Mouse (Mus musculus): ENCODE results near the gene Zbtb42. TPM values are rescaled to one million over a fixed set of nuclear protein-coding genes. Genes with fewer than 3 reads are reported as not detected.

The Zbtb42 gene
- total and polyA plus RNA-seq, 2 experiments from 2014 or later: 3.3 to 3.7 TPM

DNA sequence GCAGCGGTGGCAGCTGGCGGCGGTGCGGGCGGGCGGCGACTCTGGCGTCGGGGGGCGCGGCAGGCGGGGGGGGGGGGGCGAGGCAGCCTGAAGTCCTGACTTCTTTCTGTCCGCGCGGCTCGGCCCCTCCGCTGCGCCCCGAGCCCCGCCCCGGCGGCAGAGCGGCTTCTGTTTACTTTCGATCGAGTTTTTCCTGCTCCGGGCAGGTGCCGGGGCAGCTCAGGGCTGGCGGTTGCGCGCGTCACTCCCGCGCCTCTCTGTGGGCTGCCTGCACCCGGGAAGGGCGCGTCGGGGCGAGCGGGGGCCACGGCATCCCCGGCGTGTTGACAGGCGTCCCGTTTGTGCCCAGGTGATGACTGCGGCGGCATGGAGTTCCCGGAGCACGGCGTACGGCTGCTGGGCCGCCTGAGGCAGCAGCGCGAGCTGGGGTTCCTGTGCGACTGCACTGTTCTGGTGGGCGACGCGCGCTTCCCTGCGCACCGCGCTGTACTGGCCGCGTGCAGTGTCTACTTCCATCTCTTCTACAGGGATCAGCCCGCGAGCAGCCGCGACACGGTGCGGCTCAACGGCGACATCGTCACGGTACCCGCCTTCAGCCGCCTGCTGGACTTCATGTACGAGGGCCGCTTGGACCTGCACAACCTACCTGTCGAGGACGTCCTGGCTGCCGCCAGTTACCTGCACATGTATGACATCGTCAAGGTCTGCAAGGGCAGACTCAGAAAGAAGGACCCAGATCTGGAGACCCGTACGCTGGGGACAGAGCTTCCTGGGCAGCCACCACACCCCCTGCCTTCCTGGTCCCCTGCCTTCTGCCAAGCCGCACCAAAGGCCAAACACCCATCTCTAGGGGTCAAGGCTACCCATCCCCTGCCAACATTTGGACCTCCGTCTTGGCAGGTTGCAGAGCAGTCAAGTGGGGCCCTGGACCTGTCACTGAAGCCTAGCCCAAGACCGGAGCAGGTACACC lies 684 bp downstream of the Zbtb42 start:
- H3K9me3 ChIP-seq (ENCODE audit: low read length): no peaks in the 10 kb centered on the region
- peak overlapping the region; percentile 47 for H3K9ac ChIP-seq (replicated peaks; ENCODE audit: low read length)
- peaks cover 17% of the 10 kb centered on the region for H3K27me3 ChIP-seq (ENCODE audit: insufficient read depth, low read length)
- 4% methylated on average over 74 of the region's 87 CpGs for WGBS
- TF ChIP-seq CTCF (IDR thresholded peaks at IDR 0.05; ENCODE audit: low read depth): no peak
- peaks cover 14% of the 10 kb centered on the region; the same call in 1 of the 2 replicates for H3K4me1 ChIP-seq (ENCODE audit: insufficient read depth, low read length)
- ATAC-seq (peak; percentile 25; the same call in 1 of the 2 replicates), DNase-seq (ENCODE audit: low spot score) (peak; percentile 43)
- H3K4me3 ChIP-seq (ENCODE audit: low read length): peak overlapping the region; percentile 51
- H3K36me3 ChIP-seq (ENCODE audit: insufficient read depth, low read length): no peaks in the 10 kb centered on the region
- peak overlapping the region; percentile 92 for H3K4me2 ChIP-seq (ENCODE audit: low read depth, low read length)
- H3K27ac ChIP-seq: no peak overlapping the region

DNA sequence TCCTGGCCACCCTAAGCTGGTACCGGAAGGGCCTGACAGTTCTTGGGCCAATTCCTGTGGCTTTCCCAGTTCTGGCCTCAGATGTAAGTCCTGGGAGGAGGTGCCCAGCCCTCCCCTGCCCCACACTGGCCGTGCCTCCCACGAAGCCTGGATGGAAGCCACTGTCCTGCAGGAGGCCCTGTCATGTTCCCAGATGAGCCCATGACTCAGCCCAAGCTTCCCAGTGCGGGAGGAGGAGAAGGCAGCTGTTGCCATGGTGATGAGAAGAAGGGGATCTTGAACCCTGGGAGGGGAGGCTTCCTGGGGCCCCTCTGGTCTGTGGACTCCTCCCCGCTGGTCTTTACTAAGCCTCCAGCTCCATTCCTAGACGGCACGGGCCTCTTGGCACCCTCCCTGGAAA lies 4.7 kb downstream of the Zbtb42 start:
- H3K9me3 ChIP-seq (ENCODE audit: low read length): no peaks in the 10 kb centered on the region
- H3K27me3 ChIP-seq (ENCODE audit: insufficient read depth, low read length): peaks cover 12% of the 10 kb centered on the region
- peaks cover 5% of the 10 kb centered on the region; the same call in 1 of the 2 replicates for H3K4me1 ChIP-seq (ENCODE audit: insufficient read depth, low read length)
- no peak overlapping the region for H3K9ac ChIP-seq (replicated peaks; ENCODE audit: low read length)
- no peak overlapping the region for H3K4me3 ChIP-seq (ENCODE audit: low read length)
- no peak overlapping the region for H3K4me2 ChIP-seq (ENCODE audit: low read depth, low read length)
- H3K36me3 ChIP-seq (ENCODE audit: insufficient read depth, low read length): no peaks in the 10 kb centered on the region
- 26% methylated on average over 7 of the region's 7 CpGs for whole genome bisulfite sequencing
- DNase-seq (ENCODE audit: low spot score) (peak; percentile 62), ATAC-seq (peak; percentile 39)
- H3K27ac ChIP-seq: no peak overlapping the region
- no peak for TF ChIP-seq CTCF (IDR thresholded peaks at IDR 0.05; ENCODE audit: low read depth)

DNA sequence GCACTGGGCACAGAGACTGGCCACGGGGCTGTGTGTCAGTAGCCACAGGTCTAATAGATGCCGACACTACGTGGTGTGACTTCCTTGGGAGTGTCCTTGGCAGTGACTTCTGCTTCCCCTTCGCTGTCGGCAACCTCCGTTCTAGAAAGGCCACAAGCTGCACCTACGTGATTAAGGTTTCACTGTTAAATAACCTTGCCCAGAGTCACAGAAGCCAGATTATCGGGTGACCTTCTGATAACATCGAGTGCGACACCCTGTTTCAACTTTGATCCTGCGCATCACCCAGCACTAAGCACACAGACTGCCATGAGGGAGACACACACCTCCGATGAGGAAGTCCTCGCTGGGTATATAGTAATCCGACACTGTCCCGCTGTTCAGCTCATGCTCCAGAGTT lies 9.8 kb downstream of the Zbtb42 start:
- no peak for DNase-seq (ENCODE audit: low spot score)

DNA sequence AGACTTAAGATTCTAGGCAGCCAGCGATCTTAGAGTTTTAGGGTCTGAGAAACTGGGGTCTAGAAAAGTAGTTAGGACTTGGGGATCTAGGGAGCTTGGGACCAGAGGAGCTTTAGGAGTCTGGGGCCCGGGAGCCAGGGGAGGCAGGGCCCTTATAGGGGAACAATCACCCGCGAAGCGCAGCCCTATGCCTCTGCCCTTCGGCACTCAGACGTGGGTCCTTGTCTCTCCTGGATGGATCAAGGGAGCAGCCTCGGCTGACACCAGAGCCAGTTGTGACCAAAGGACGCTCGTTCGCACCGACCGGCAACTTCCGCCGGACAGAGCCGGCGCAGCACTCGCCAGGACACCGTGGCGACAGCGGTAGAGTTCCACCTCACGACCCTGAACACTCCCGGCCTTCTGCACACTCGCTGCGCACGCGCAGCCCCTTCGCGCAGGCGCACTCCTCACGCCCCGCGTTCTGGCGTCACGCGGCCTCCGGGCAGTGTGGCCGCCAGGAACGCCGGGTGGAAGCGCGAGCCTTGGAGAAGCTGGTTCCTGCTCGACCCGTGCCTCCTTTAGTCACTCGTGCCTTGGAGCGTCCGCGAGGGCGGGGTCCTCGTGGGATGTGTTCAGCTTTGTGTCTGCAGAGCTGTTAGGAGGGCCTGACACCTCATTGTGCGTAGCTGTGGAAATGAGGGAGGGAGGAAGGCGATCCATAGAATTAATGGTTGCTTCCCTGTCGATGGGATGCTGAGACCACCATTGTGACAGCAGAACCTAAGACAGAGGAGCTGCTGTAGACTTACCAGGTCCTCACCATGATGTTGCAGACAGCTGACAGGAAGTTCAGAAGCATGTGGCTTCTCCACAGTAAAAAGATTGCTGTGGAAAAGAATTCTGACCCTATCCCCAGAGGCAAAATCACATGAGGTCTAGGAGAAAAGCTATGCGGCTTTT lies 14.8 kb downstream of the Zbtb42 start:
- WGBS: 2% methylated on average over 54 of the region's 54 CpGs

More for the DNA sequence above, 9.8 kb downstream of the Zbtb42 start:
- Histone ChIP-seq H3K4me1 (ENCODE audit: insufficient read depth, low read length) (peaks cover 11% of the 10 kb centered on the region; the same call in 1 of the 2 replicates), H3K4me2 (ENCODE audit: low read depth, low read length) (no peak overlapping the region), H3K27ac (no peak overlapping the region), H3K36me3 (ENCODE audit: insufficient read depth, low read length) (no peaks in the 10 kb centered on the region), H3K4me3 (ENCODE audit: low read length) (no peak overlapping the region), H3K27me3 (ENCODE audit: insufficient read depth, low read length) (no peaks in the 10 kb centered on the region), H3K9me3 (ENCODE audit: low read length) (no peaks in the 10 kb centered on the region), H3K9ac (replicated peaks; ENCODE audit: low read length) (no peak overlapping the region)
- no peak for ATAC-seq
- no peak for TF ChIP-seq CTCF (IDR thresholded peaks at IDR 0.05; ENCODE audit: low read depth)
- 79% methylated on average over 15 of the region's 15 CpGs for WGBS

DNA sequence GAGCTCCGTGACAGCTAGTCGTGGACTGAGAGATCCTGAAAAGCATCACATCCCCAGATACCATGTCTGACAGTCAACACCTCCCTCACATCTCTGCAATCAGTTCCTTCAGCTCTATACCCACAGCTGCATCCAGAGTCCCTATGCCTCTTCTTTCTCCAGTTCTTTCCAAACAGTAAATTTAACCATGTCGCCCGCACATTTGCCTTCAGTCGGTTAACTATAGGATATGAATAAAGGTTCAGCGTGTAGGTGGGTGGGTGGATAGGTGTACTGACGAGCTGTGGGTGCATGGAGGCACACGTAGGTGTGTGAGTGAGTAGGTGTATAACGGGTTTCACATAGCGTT lies 15.5 kb downstream of the Zbtb42 start:
- H3K27me3 ChIP-seq (ENCODE audit: insufficient read depth, low read length): no peaks in the 10 kb centered on the region
- H3K36me3 ChIP-seq (ENCODE audit: insufficient read depth, low read length): no peaks in the 10 kb centered on the region
- ATAC-seq: no peak
- H3K9me3 ChIP-seq (ENCODE audit: low read length): no peaks in the 10 kb centered on the region
- TF ChIP-seq CTCF (IDR thresholded peaks at IDR 0.05; ENCODE audit: low read depth): no peak
- H3K4me3 ChIP-seq (ENCODE audit: low read length): peak overlapping the region; percentile 61; the same call in 1 of the 2 replicates
- peak overlapping the region; percentile 84 for H3K9ac ChIP-seq (replicated peaks; ENCODE audit: low read length)
- peak overlapping the region; percentile 88 for H3K27ac ChIP-seq
- H3K4me1 ChIP-seq (ENCODE audit: insufficient read depth, low read length): 0 out of 2 replicates have a peak, but pooled peaks cover 9% of the 10 kb centered on the region
- DNase-seq (ENCODE audit: low spot score): no peak
- WGBS: 77% methylated on average over 10 of the region's 10 CpGs
- H3K4me2 ChIP-seq (ENCODE audit: low read depth, low read length): peak overlapping the region; percentile 80

More for the DNA sequence above, 14.8 kb downstream of the Zbtb42 start:
- no peak for TF ChIP-seq CTCF (IDR thresholded peaks at IDR 0.05; ENCODE audit: low read depth)
- peak overlapping the region; percentile 84 for H3K9ac ChIP-seq (replicated peaks; ENCODE audit: low read length)
- peak overlapping the region; percentile 80 for H3K4me2 ChIP-seq (ENCODE audit: low read depth, low read length)
- DNase-seq (ENCODE audit: low spot score) (peak; percentile 98), ATAC-seq (peak; percentile 97)
- no peaks in the 10 kb centered on the region for H3K27me3 ChIP-seq (ENCODE audit: insufficient read depth, low read length)
- 0 out of 2 replicates have a peak, but pooled peaks cover 9% of the 10 kb centered on the region for H3K4me1 ChIP-seq (ENCODE audit: insufficient read depth, low read length)
- peak overlapping the region; percentile 88 for H3K27ac ChIP-seq
- H3K4me3 ChIP-seq (ENCODE audit: low read length): peak overlapping the region; percentile 61
- no peaks in the 10 kb centered on the region for H3K36me3 ChIP-seq (ENCODE audit: insufficient read depth, low read length)
- no peaks in the 10 kb centered on the region for H3K9me3 ChIP-seq (ENCODE audit: low read length)

DNA sequence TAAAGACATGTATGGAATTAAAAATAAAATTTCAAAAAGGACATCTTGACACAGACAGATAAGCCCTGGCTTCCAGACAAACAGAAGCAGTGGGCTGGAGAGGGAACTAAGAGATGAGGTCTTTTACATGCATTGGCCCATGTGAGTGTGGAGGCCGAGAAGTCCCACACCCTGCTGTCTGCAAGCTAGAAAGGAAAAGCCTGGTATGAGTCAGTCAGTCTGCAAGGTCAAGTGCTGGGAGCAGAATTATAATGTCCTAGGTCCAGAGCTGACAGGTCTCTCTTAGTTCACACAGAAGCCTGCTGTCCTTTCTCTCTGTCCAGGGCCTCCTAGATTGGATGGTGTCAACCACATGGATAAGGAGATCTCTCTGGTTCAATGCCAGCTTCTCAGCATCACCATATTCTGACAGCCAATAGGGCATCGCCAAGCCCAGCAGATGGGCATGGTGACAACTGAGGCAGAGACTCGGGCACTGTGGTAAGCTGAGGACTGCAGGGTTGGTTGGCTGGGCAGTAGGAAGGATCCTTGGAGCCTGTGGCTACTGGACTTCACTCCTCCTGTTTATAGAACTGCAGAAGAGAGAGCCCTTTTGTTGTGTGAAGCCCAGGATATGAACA lies 18.3 kb downstream of the Zbtb42 start:
- WGBS: 79% methylated on average over 3 of the region's 3 CpGs
- no peak for ATAC-seq
- Histone ChIP-seq H3K4me2 (ENCODE audit: low read depth, low read length) (no peak overlapping the region), H3K27ac (no peak overlapping the region), H3K4me1 (ENCODE audit: insufficient read depth, low read length) (peaks cover 16% of the 10 kb centered on the region; the same call in 1 of the 2 replicates), H3K27me3 (ENCODE audit: insufficient read depth, low read length) (no peaks in the 10 kb centered on the region), H3K4me3 (ENCODE audit: low read length) (no peak overlapping the region), H3K36me3 (ENCODE audit: insufficient read depth, low read length) (no peaks in the 10 kb centered on the region), H3K9ac (replicated peaks; ENCODE audit: low read length) (no peak overlapping the region), H3K9me3 (ENCODE audit: low read length) (no peaks in the 10 kb centered on the region)
- no peak for DNase-seq (ENCODE audit: low spot score)
- TF ChIP-seq CTCF (IDR thresholded peaks at IDR 0.05; ENCODE audit: low read depth): no peak
